Mouse (Mus musculus) midbrain, postnatal 0 days (tissue): ENCODE measurements at regions not wholly inside any gene's neighbourhood (a gene's known extent, or its start where the extent isn't known, plus 50 kb on each side); places are given as distances from the start of the nearest gene placed in this dataset.

Experiments
- ATAC-seq: fragments of 200-750 bp; cut with Nextera tagmentation; 2 replicates; pipeline ENCODE4 v1.8.0; 2017; ENCODE audit warnings: moderate number of reproducible peaks, mild to moderate bottlenecking, moderate TSS enrichment, moderate library complexity; ENCODE audit not compliant: low FRiP score
- DNase-seq: peaks from one replicate; pipeline ENCODE4 v3.0.0-alpha.2; 2015; ENCODE audit warnings: low spot score
- H3K27ac ChIP-seq: fragments of 300-500 bp; sonication (generic); 2 replicates; pipeline ENCODE4 v1.5.1; 2014; ENCODE audit warnings: low read depth, mild to moderate bottlenecking, low read length, mixed read lengths
- H3K27me3 ChIP-seq: fragments of 300-500 bp; sonication (generic); 2 replicates; pipeline ENCODE4 v1.6.1; 2014; ENCODE audit warnings: low read length, control low read depth, mixed read lengths; ENCODE audit not compliant: insufficient read depth
- H3K36me3 ChIP-seq: fragments of 300-500 bp; sonication (generic); 2 replicates; pipeline ENCODE4 v1.6.1; 2014; ENCODE audit warnings: low read length, control low read depth, mixed read lengths; ENCODE audit not compliant: insufficient read depth
- H3K4me1 ChIP-seq: fragments of 300-500 bp; sonication (generic); 2 replicates; pipeline ENCODE4 v1.6.1; 2014; ENCODE audit warnings: mild to moderate bottlenecking, control low read depth, antibody characterized with exemption, low read length, mixed read lengths; ENCODE audit not compliant: insufficient read depth
- H3K4me2 ChIP-seq: fragments of 300-500 bp; sonication (generic); 2 replicates; pipeline ENCODE4 v1.6.1; 2014; ENCODE audit warnings: low read depth, mild to moderate bottlenecking, low read length, mixed read lengths; ENCODE audit not compliant: poor library complexity, severe bottlenecking
- H3K4me3 ChIP-seq: fragments of 300-500 bp; sonication (generic); 2 replicates; pipeline ENCODE4 v1.5.1; 2014; ENCODE audit warnings: low read depth, mild to moderate bottlenecking, low read length, moderate library complexity
- H3K9ac ChIP-seq: fragments of 300-500 bp; sonication (generic); replicated peaks from 2 replicates; pipeline ENCODE4 v1.6.1; 2014; ENCODE audit warnings: mild to moderate bottlenecking, low read length, moderate library complexity, mixed read lengths; ENCODE audit not compliant: poor library complexity, severe bottlenecking
- H3K9me3 ChIP-seq: fragments of 300-500 bp; sonication (generic); 2 replicates; pipeline ENCODE4 v1.6.1; 2016; ENCODE audit warnings: low read length, control low read depth
- CTCF ChIP-seq: IDR thresholded peaks from 2 replicates; pipeline ENCODE4 v1.5.1; 2016; ENCODE audit warnings: antibody characterized with exemption, mild to moderate bottlenecking
- WGBS: fragments of 180-500 bp; shearing (Covaris S2); extraction: QIAGEN DNeasy Blood & Tissue Kit; methylation state at CpG from one replicate; pipeline ENCODE4 v1.1.7; 2014; 5-methylcytosine and 5-hydroxymethylcytosine counted together

DNA sequence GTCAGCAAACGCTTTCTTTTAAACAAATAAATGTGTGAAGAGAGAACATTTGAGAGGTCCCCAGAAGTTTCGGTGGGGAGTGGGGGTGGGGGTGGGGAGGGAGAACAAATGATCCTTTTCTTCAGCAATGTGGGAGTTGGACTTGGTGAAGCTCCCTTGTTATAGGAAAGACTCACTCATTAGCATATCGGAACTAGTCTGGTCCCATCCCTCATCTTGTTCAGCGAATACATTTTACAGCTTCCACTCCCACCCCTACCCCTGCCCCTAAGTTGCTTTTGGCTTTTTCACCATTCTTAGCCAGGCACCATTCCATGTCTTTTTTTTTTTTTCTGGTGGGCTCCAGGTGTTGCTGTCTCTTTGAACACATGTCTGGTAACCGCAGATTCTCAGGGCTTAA is 2693.2 kb upstream of the 5930422O12Rik start:
- DNase-seq (no peak), ATAC-seq (no peak)
- Histone ChIP-seq H3K4me1 (no peaks in the 10 kb centered on the region), H3K27ac (no peak overlapping the region), H3K4me3 (no peak overlapping the region), H3K9me3 (no peaks in the 10 kb centered on the region), H3K9ac (no peak overlapping the region), H3K36me3 (no peaks in the 10 kb centered on the region), H3K27me3 (no peaks in the 10 kb centered on the region), H3K4me2 (no peak overlapping the region)
- TF ChIP-seq CTCF = no peak
- 66% methylated on average over 5 of the region's 5 CpGs for WGBS

DNA sequence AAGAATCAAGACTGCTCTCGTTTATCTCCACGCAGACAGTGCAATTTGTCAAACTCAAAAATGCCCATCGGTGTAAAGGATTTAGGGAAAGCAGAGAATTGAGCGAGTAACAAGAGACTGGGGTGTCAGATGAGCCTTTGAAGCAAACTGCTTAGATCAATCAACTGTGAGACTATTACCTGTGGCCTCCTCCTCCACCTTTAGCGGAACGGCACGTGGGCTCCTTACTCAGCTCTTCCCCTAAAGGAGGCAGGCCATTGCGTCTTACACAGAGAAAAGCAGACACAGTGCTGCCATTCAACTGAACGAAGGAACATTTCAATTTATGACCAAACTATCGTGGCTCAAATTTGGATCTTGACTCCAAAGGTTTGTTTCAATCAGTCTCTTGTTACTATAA is 2692.8 kb upstream of the 5930422O12Rik start:
- peak; percentile 14 for DNase-seq

DNA sequence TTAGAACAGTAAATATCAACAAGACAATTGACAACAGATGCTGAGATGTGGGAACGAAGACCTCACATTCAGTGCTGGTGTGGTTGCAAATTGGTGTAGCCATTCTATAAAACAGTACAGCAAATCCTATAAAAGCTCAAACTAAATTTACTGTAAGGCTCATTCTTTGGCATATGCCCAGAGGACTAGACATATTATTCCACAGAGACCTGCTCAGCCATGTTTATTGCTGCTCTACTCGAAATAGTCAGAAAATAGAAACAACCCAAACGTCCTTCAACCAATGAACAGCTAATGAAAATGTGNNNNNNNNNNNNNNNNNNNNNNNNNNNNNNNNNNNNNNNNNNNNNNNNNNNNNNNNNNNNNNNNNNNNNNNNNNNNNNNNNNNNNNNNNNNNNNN is 2681.6 kb upstream of the 5930422O12Rik start:
- H3K4me1 ChIP-seq = no peaks in the 10 kb centered on the region
- WGBS = 86% methylated on average over 3 of the region's 3 CpGs
- no peak overlapping the region for H3K27ac ChIP-seq
- no peak for TF ChIP-seq CTCF
- H3K9ac ChIP-seq = no peak overlapping the region
- H3K27me3 ChIP-seq = no peaks in the 10 kb centered on the region
- DNase-seq = no peak
- H3K9me3 ChIP-seq = no peaks in the 10 kb centered on the region
- no peaks in the 10 kb centered on the region for H3K36me3 ChIP-seq
- ATAC-seq = no peak
- no peak overlapping the region for H3K4me3 ChIP-seq
- H3K4me2 ChIP-seq = no peak overlapping the region

More for the DNA sequence above, 2692.8 kb upstream of the 5930422O12Rik start:
- Histone ChIP-seq H3K4me2 (no peak overlapping the region), H3K4me1 (no peaks in the 10 kb centered on the region), H3K9ac (no peak overlapping the region), H3K27ac (no peak overlapping the region), H3K36me3 (no peaks in the 10 kb centered on the region), H3K9me3 (no peaks in the 10 kb centered on the region), H3K27me3 (no peaks in the 10 kb centered on the region), H3K4me3 (no peak overlapping the region)
- 77% methylated on average over 10 of the region's 10 CpGs for WGBS
- no peak for ATAC-seq
- no peak for TF ChIP-seq CTCF
